Mouse (Mus musculus) layer of hippocampus, adult 11-12 months (tissue): ENCODE measurements around the gene E2f2.

Experiments used
- DNase-seq: peaks from one replicate; pipeline ENCODE4 v3.0.0; 2022; ENCODE audit warnings: low spot score

Gene E2f2

GRCm38 (mm10) chr4:136172011-136172541 lies at the start of gene E2f2:
Gene E2f2, plus strand, starts transcription at chr4:136172394.
- no peak for DNase-seq

GRCm38 (mm10) chr4:136123111-136123791 lies 48.9 kb upstream of the E2f2 start:
- no peak for DNase-seq

GRCm38 (mm10) chr4:136123792-136124161 lies 48.4 kb upstream of the E2f2 start:
- DNase-seq = no peak

- DNase-seq = no peak
These were observed 47.6 kb upstream of the E2f2 start for GRCm38 (mm10) chr4:136124581-136124980.

GRCm38 (mm10) chr4:136125458-136125857 lies 46.7 kb upstream of the E2f2 start:
- DNase-seq = no peak

GRCm38 (mm10) chr4:136126019-136126418 lies 46.2 kb upstream of the E2f2 start:
- DNase-seq = no peak

- no peak for DNase-seq
These were observed 44.5 kb upstream of the E2f2 start for GRCm38 (mm10) chr4:136127670-136128069.

GRCm38 (mm10) chr4:136129842-136130241 lies 42.4 kb upstream of the E2f2 start:
- no peak for DNase-seq

- DNase-seq = no peak
These were observed 38.4 kb upstream of the E2f2 start for GRCm38 (mm10) chr4:136133801-136134200.

GRCm38 (mm10) chr4:136134418-136134977 lies 37.7 kb upstream of the E2f2 start:
- DNase-seq = no peak

GRCm38 (mm10) chr4:136134978-136135873 lies 37.0 kb upstream of the E2f2 start:
- DNase-seq = peak; percentile 55

- no peak for DNase-seq
These were observed 36.1 kb upstream of the E2f2 start for GRCm38 (mm10) chr4:136135874-136136728.

- no peak for DNase-seq
These were observed 32.7 kb upstream of the E2f2 start for GRCm38 (mm10) chr4:136139326-136140110.

- DNase-seq = peak; percentile 80
These were observed 31.6 kb upstream of the E2f2 start for GRCm38 (mm10) chr4:136140327-136141250.

GRCm38 (mm10) chr4:136142267-136143192 lies 29.7 kb upstream of the E2f2 start:
- DNase-seq = no peak

- DNase-seq = peak; percentile 77
These were observed 28.8 kb upstream of the E2f2 start, which contains the start of gene Id3 for GRCm38 (mm10) chr4:136143193-136143976. Gene Id3, plus strand, starts transcription at chr4:136143497.

GRCm38 (mm10) chr4:136144126-136144926 lies 27.9 kb upstream of the E2f2 start:
- DNase-seq = peak; percentile 39
